Mouse (Mus musculus) kidney, adult 2 months (tissue): ENCODE measurements around the gene Inka2. TPM values are rescaled to one million over a fixed set of nuclear protein-coding genes. Genes with fewer than 3 reads are reported as not detected.

Experiments used
- DNase-seq: peaks from one replicate; pipeline ENCODE4 v3.0.0; 2021
- H3K27ac ChIP-seq: fragments of 200-500 bp; 2 replicates; pipeline ENCODE4 v1.5.1; 2012; ENCODE audit warnings: low read depth, low read length, control low read depth, inconsistent platforms; ENCODE audit not compliant: insufficient read depth
- H3K27me3 ChIP-seq: fragments of 200-500 bp; replicated peaks from 2 replicates; pipeline ENCODE4 v1.6.1; 2012; ENCODE audit warnings: mild to moderate bottlenecking, moderate library complexity, low read length, inconsistent platforms; ENCODE audit not compliant: control insufficient read depth, insufficient read depth
- H3K36me3 ChIP-seq: fragments of 200-500 bp; 2 replicates; pipeline ENCODE4 v1.6.1; 2012; ENCODE audit warnings: mild to moderate bottlenecking, moderate library complexity, low read length, inconsistent platforms; ENCODE audit not compliant: control insufficient read depth, insufficient read depth
- H3K4me1 ChIP-seq: fragments of 200-500 bp; 2 replicates; pipeline ENCODE4 v1.6.1; 2011; ENCODE audit warnings: low read length; ENCODE audit not compliant: control insufficient read depth, insufficient read depth
- H3K4me3 ChIP-seq: fragments of 200-500 bp; 2 replicates; pipeline ENCODE4 v1.5.1; 2011; ENCODE audit warnings: mild to moderate bottlenecking, low read depth, low read length, control low read depth; ENCODE audit not compliant: insufficient read depth
- CTCF ChIP-seq: fragments of 200-500 bp; conservative IDR thresholded peaks from 2 replicates; pipeline ENCODE4 v1.5.1; 2011; ENCODE audit warnings: low read depth, mild to moderate bottlenecking, control low read depth, low read length, moderate library complexity, mixed read lengths; ENCODE audit not compliant: insufficient read depth, insufficient read length
- POLR2A ChIP-seq: fragments of 200-500 bp; IDR thresholded peaks from one replicate; pipeline ENCODE4 v1.6.1; 2011; ENCODE audit warnings: low read depth, low read length, control low read depth
- WGBS: fragments of 180-500 bp; shearing (Covaris S2); methylation state at CpG from one replicate; pipeline ENCODE4 v1.1.7; 2018; 5-methylcytosine and 5-hydroxymethylcytosine counted together
- polyA plus RNA-seq: library from polyadenylated mRNA; depleted of rRNA; stranded (reverse); fragments of >200 nt; gene quantifications from 2 replicates; pipeline ENCODE4 v1.2.3, GENCODE M21; 2012

The Inka2 gene
- polyA plus RNA-seq, 1 experiment = 0.64 TPM

- Histone ChIP-seq H3K36me3 (no peaks in the 10 kb centered on the region), H3K27ac (no peak overlapping the region), H3K27me3 (no peaks in the 10 kb centered on the region), H3K4me3 (no peak overlapping the region), H3K4me1 (no peaks in the 10 kb centered on the region)
- DNase-seq = no peak
- TF ChIP-seq CTCF (no peak), POLR2A (no peak)
- WGBS = 65% methylated on average over 11 of the region's 11 CpGs
These were observed 13.6 kb downstream of the Inka2 start for GRCm38 (mm10) chr3:105717856-105718555.

GRCm38 (mm10) chr3:105718746-105719145 is 14.3 kb downstream of the Inka2 start:
- no peak overlapping the region for H3K4me3 ChIP-seq
- no peaks in the 10 kb centered on the region for H3K4me1 ChIP-seq
- DNase-seq = no peak
- H3K27me3 ChIP-seq = no peaks in the 10 kb centered on the region
- no peaks in the 10 kb centered on the region for H3K36me3 ChIP-seq
- WGBS = 44% methylated on average over 4 of the region's 4 CpGs
- H3K27ac ChIP-seq = no peak overlapping the region
- TF ChIP-seq POLR2A (no peak), CTCF (0 out of 2 replicates have a peak, but pooled peaks have one; percentile 1)

- no peak overlapping the region for H3K4me3 ChIP-seq
- no peaks in the 10 kb centered on the region for H3K4me1 ChIP-seq
- H3K27ac ChIP-seq = no peak overlapping the region
- H3K27me3 ChIP-seq = no peaks in the 10 kb centered on the region
- 72% methylated on average over 4 of the region's 4 CpGs for WGBS
- TF ChIP-seq POLR2A (no peak), CTCF (no peak)
- no peaks in the 10 kb centered on the region for H3K36me3 ChIP-seq
- no peak for DNase-seq
These were observed 15.6 kb downstream of the Inka2 start for GRCm38 (mm10) chr3:105719979-105720378.

GRCm38 (mm10) chr3:105720514-105720913 is 16.1 kb downstream of the Inka2 start:
- no peaks in the 10 kb centered on the region for H3K36me3 ChIP-seq
- no peak overlapping the region for H3K4me3 ChIP-seq
- no peaks in the 10 kb centered on the region for H3K27me3 ChIP-seq
- no peak for DNase-seq
- no peaks in the 10 kb centered on the region for H3K4me1 ChIP-seq
- H3K27ac ChIP-seq = no peak overlapping the region
- whole genome bisulfite sequencing = 81% methylated on average over 4 of the region's 4 CpGs
- TF ChIP-seq CTCF (no peak), POLR2A (no peak)

- H3K36me3 ChIP-seq = no peaks in the 10 kb centered on the region
- H3K4me1 ChIP-seq = no peaks in the 10 kb centered on the region
- DNase-seq = no peak
- no peak overlapping the region for H3K27ac ChIP-seq
- TF ChIP-seq CTCF = no peak
- TF ChIP-seq POLR2A = no peak
- 68% methylated on average over 2 of the region's 2 CpGs for WGBS
- no peaks in the 10 kb centered on the region for H3K27me3 ChIP-seq
- H3K4me3 ChIP-seq = no peak overlapping the region
These were observed 17.3 kb downstream of the Inka2 start for GRCm38 (mm10) chr3:105721681-105722201.

GRCm38 (mm10) chr3:105722510-105722909 is 18.1 kb downstream of the Inka2 start:
- DNase-seq = peak; percentile 11
- Histone ChIP-seq H3K36me3 (no peaks in the 10 kb centered on the region), H3K27me3 (no peaks in the 10 kb centered on the region), H3K4me3 (no peak overlapping the region), H3K27ac (no peak overlapping the region), H3K4me1 (no peaks in the 10 kb centered on the region)
- 86% methylated on average over 3 of the region's 3 CpGs for WGBS
- TF ChIP-seq POLR2A (no peak), CTCF (no peak)

GRCm38 (mm10) chr3:105726037-105726436 is 21.6 kb downstream of the Inka2 start:
- TF ChIP-seq POLR2A (no peak), CTCF (no peak)
- peak; percentile 74 for DNase-seq
- no peaks in the 10 kb centered on the region for H3K36me3 ChIP-seq
- no peak overlapping the region for H3K27ac ChIP-seq
- no peaks in the 10 kb centered on the region for H3K27me3 ChIP-seq
- no peak overlapping the region for H3K4me3 ChIP-seq
- H3K4me1 ChIP-seq = no peaks in the 10 kb centered on the region
- 4% methylated on average over 1 of the region's 1 CpGs for WGBS

- H3K27ac ChIP-seq = no peak overlapping the region
- 95% methylated on average over 4 of the region's 4 CpGs for WGBS
- DNase-seq = no peak
- peaks cover 2% of the 10 kb centered on the region; the same call in 1 of the 2 replicates for H3K36me3 ChIP-seq
- H3K4me1 ChIP-seq = peaks cover 8% of the 10 kb centered on the region; the same call in 1 of the 2 replicates
- TF ChIP-seq CTCF (no peak), POLR2A (no peak)
- no peak overlapping the region for H3K4me3 ChIP-seq
- H3K27me3 ChIP-seq = no peaks in the 10 kb centered on the region
These were observed 28.0 kb downstream of the Inka2 start for GRCm38 (mm10) chr3:105732360-105732759.
